Mouse (Mus musculus) spleen, adult 2 months (tissue): ENCODE data around the gene Ctnna3.

Experiments
- CTCF ChIP-seq: fragments of 200-500 bp; IDR thresholded peaks from 2 replicates; pipeline ENCODE4 v1.5.1; 2011; ENCODE audit warnings: mild to moderate bottlenecking, inconsistent platforms; ENCODE audit not compliant: insufficient read depth, insufficient read length, insufficient replicate concordance; ENCODE audit errors: extremely low read depth
- POLR2A ChIP-seq: fragments of 200-500 bp; IDR thresholded peaks from 2 replicates; pipeline ENCODE4 v1.6.1; 2011; ENCODE audit warnings: low read depth, low read length, inconsistent platforms

DNA sequence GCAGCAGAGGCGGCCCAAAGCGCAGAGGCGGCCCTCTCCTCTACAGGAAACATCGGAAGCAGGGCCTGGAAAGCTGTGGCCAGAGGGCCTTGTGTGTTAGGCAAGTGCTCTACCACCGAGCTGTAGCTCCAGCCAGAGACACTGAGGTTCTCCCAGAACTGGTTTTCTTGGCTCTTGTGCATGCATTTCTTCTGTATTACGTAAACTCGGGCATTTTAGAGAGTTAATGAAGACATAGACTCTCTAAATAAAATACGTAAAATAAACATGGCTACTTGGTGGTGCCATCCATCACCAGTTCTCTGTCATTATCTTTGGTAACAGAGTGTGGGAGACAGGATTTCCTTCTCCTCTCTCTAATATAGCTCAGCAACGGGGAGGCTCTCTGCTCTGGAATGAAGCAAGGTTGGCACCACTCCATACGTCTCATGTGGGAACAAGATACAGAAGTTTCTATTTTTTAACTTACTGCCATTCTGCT, 46.3 kb downstream of the Ctnna3 start:
- TF ChIP-seq CTCF (no peak), POLR2A (no peak)
